Mouse (Mus musculus) CH12.LX (cell line): ENCODE results near the gene Pold1. TPM values are rescaled to one million over a fixed set of nuclear protein-coding genes. Genes with fewer than 3 reads are reported as not detected.

Experiments used
- DNase-seq: peaks from one replicate; pipeline ENCODE4 v3.0.0-alpha.2; 2013; ENCODE audit errors: extremely low read depth
- H3K27ac ChIP-seq: 2 replicates; pipeline ENCODE4 v1.5.1; 2012; ENCODE audit warnings: low read depth, mild to moderate bottlenecking, control low read depth, moderate library complexity; ENCODE audit not compliant: insufficient read depth
- H3K27me3 ChIP-seq: replicated peaks from 2 replicates; pipeline ENCODE3; 2012; ENCODE audit warnings: inconsistent platforms
- H3K36me3 ChIP-seq, 2 experiments: replicated peaks in 1 of 2; 2 replicates each; pipeline versions ENCODE3 to v1.6.1; 2012; ENCODE audit warnings: inconsistent platforms in 1 of 2, low read length in 1 of 2, mild to moderate bottlenecking in 1 of 2, mixed read lengths in 1 of 2, moderate library complexity in 1 of 2; ENCODE audit not compliant: control insufficient read depth in 1 of 2, insufficient read depth in 1 of 2
- H3K4me1 ChIP-seq, 2 experiments: 2 replicates each; pipeline ENCODE4 v1.6.1; 2012; ENCODE audit warnings: inconsistent platforms in 1 of 2, moderate library complexity in 1 of 2; ENCODE audit not compliant: insufficient read depth in 2 of 2, control insufficient read depth in 1 of 2
- H3K4me2 ChIP-seq: 2 replicates; pipeline ENCODE4 v1.6.1; 2012; ENCODE audit warnings: low read depth, mild to moderate bottlenecking, control low read depth; ENCODE audit not compliant: poor library complexity, insufficient read depth, severe bottlenecking
- H3K4me3 ChIP-seq, 3 experiments: fragments of 150-350 bp in 1 of 3; sonication (generic) in 1 of 3; replicated peaks in 1 of 3; 2 replicates each; pipeline versions ENCODE3 to v1.5.1; 2011 to 2012; ENCODE audit warnings: low read depth in 2 of 3, low read length in 2 of 3, mild to moderate bottlenecking in 2 of 3, moderate library complexity in 2 of 3, control low read depth in 1 of 3, improper control_type of control experiment in 1 of 3, inconsistent platforms in 1 of 3, mixed read lengths in 1 of 3; ENCODE audit not compliant: poor library complexity in 1 of 3
- H3K79me2 ChIP-seq: replicated peaks from 2 replicates; pipeline ENCODE4 v1.6.1; 2012; ENCODE audit warnings: mild to moderate bottlenecking, moderate library complexity; ENCODE audit not compliant: control insufficient read depth, poor library complexity, insufficient read depth, severe bottlenecking; ENCODE audit errors: extremely low read depth
- H3K9ac ChIP-seq: 2 replicates; pipeline ENCODE4 v1.6.1; 2012; ENCODE audit warnings: low read depth, mild to moderate bottlenecking, control low read depth, moderate library complexity; ENCODE audit not compliant: insufficient read depth
- H3K9me3 ChIP-seq: replicated peaks from 2 replicates; pipeline ENCODE3; 2012; ENCODE audit warnings: low read length, inconsistent platforms, mixed read lengths
- BHLHE40 ChIP-seq: IDR thresholded peaks from 2 replicates; pipeline ENCODE4 v1.6.1; 2011; ENCODE audit warnings: mild to moderate bottlenecking, low read depth, low read length, improper control_type of control experiment
- CHD1 ChIP-seq: IDR thresholded peaks from 2 replicates; pipeline ENCODE4 v1.6.1; 2012; ENCODE audit warnings: low read depth, low read length, improper control_type of control experiment, inconsistent platforms
- CHD2 ChIP-seq: IDR thresholded peaks from 2 replicates; pipeline ENCODE4 v1.6.1; 2011; ENCODE audit warnings: low read length, improper control_type of control experiment
- CTCF ChIP-seq, 2 experiments: IDR thresholded peaks in 1 of 2; conservative IDR thresholded peaks in 1 of 2; 2 replicates each; pipeline ENCODE4 v1.5.1; 2011 to 2012; ENCODE audit warnings: low read depth in 2 of 2, low read length in 2 of 2, improper control_type of control experiment in 1 of 2, inconsistent platforms in 1 of 2, mild to moderate bottlenecking in 1 of 2, moderate library complexity in 1 of 2
- E2F4 ChIP-seq: IDR thresholded peaks from 2 replicates; pipeline ENCODE4 v1.6.1; 2011; ENCODE audit warnings: low read depth, low read length, improper control_type of control experiment; ENCODE audit not compliant: insufficient replicate concordance
- EP300 ChIP-seq: IDR thresholded peaks from 2 replicates; pipeline ENCODE4 v1.6.1; 2011; ENCODE audit warnings: low read length, improper control_type of control experiment
- ETS1 ChIP-seq: conservative IDR thresholded peaks from 2 replicates; pipeline ENCODE4 v1.6.1; 2012; ENCODE audit warnings: low read depth, mild to moderate bottlenecking, inconsistent platforms, low read length, improper control_type of control experiment, moderate library complexity
- HCFC1 ChIP-seq: IDR thresholded peaks from 2 replicates; pipeline ENCODE4 v1.6.1; 2012; ENCODE audit warnings: low read depth, mild to moderate bottlenecking, inconsistent platforms, low read length, improper control_type of control experiment
- IRF4 ChIP-seq: IDR thresholded peaks from 2 replicates; pipeline ENCODE4 v1.6.1; 2014; ENCODE audit warnings: low read depth, mild to moderate bottlenecking, inconsistent platforms, low read length, improper control_type of control experiment
- JUND ChIP-seq: conservative IDR thresholded peaks from 2 replicates; pipeline ENCODE4 v1.6.1; 2011; ENCODE audit warnings: low read depth, low read length, improper control_type of control experiment
- KAT2A ChIP-seq: IDR thresholded peaks from 2 replicates; pipeline ENCODE4 v1.6.1; 2012; ENCODE audit warnings: low read length, improper control_type of control experiment, inconsistent platforms; ENCODE audit not compliant: insufficient replicate concordance
- MAFK ChIP-seq: IDR thresholded peaks from 2 replicates; pipeline ENCODE4 v1.6.1; 2011; ENCODE audit warnings: low read length, improper control_type of control experiment; ENCODE audit not compliant: insufficient replicate concordance
- MAX ChIP-seq: IDR thresholded peaks from 2 replicates; pipeline ENCODE4 v1.6.1; 2011; ENCODE audit warnings: low read length, improper control_type of control experiment
- MAZ ChIP-seq: IDR thresholded peaks from 2 replicates; pipeline ENCODE4 v1.6.1; 2012; ENCODE audit warnings: low read depth, mild to moderate bottlenecking, inconsistent platforms, low read length, improper control_type of control experiment, moderate library complexity
- MEF2A ChIP-seq: IDR thresholded peaks from 2 replicates; pipeline ENCODE4 v1.6.1; 2014; ENCODE audit warnings: low read depth, mild to moderate bottlenecking, inconsistent platforms, low read length, improper control_type of control experiment, borderline replicate concordance
- MXI1 ChIP-seq: IDR thresholded peaks from 2 replicates; pipeline ENCODE4 v1.6.1; 2011; ENCODE audit warnings: mild to moderate bottlenecking, low read depth, low read length, improper control_type of control experiment
- MYC ChIP-seq: IDR thresholded peaks from 2 replicates; pipeline ENCODE4 v1.6.1; 2011; ENCODE audit warnings: low read depth, mild to moderate bottlenecking, improper control_type of control experiment, low read length
- NELFE ChIP-seq: IDR thresholded peaks from 2 replicates; pipeline ENCODE4 v1.6.1; 2011; ENCODE audit warnings: low read depth, low read length, improper control_type of control experiment
- NRF1 ChIP-seq: IDR thresholded peaks from 2 replicates; pipeline ENCODE4 v1.6.1; 2014; ENCODE audit warnings: low read depth, mild to moderate bottlenecking, inconsistent platforms, low read length, improper control_type of control experiment, moderate library complexity
- PAX5 ChIP-seq: IDR thresholded peaks from 2 replicates; pipeline ENCODE4 v1.6.1; 2012; ENCODE audit warnings: low read length, inconsistent platforms, mixed read lengths
- POLR2A ChIP-seq: IDR thresholded peaks from 2 replicates; pipeline ENCODE4 v1.6.1; 2011; ENCODE audit warnings: low read depth, mild to moderate bottlenecking, improper control_type of control experiment, low read length
- POLR2AphosphoS2 ChIP-seq: IDR thresholded peaks from 2 replicates; pipeline ENCODE4 v1.6.1; 2011; ENCODE audit warnings: low read depth, low read length, improper control_type of control experiment
- RCOR1 ChIP-seq: conservative IDR thresholded peaks from 2 replicates; pipeline ENCODE4 v1.6.1; 2012; ENCODE audit warnings: low read depth, mild to moderate bottlenecking, inconsistent platforms, low read length, improper control_type of control experiment
- SIN3A ChIP-seq: IDR thresholded peaks from 2 replicates; pipeline ENCODE4 v1.6.1; 2012; ENCODE audit warnings: low read length, improper control_type of control experiment, inconsistent platforms
- TBP ChIP-seq: conservative IDR thresholded peaks from 2 replicates; pipeline ENCODE4 v1.6.1; 2011; ENCODE audit warnings: low read depth, low read length, improper control_type of control experiment
- TCF12 ChIP-seq: IDR thresholded peaks from 2 replicates; pipeline ENCODE4 v1.6.1; 2014; ENCODE audit warnings: low read depth, mild to moderate bottlenecking, inconsistent platforms, low read length, improper control_type of control experiment
- UBTF ChIP-seq: IDR thresholded peaks from 2 replicates; pipeline ENCODE4 v1.6.1; 2012; ENCODE audit warnings: low read depth, mild to moderate bottlenecking, inconsistent platforms, low read length, improper control_type of control experiment, moderate library complexity
- USF1 ChIP-seq: IDR thresholded peaks from 2 replicates; pipeline ENCODE4 v1.6.1; 2014; ENCODE audit warnings: low read depth, mild to moderate bottlenecking, inconsistent platforms, low read length, improper control_type of control experiment
- USF2 ChIP-seq: conservative IDR thresholded peaks from 2 replicates; pipeline ENCODE4 v1.6.1; 2011; ENCODE audit warnings: low read depth, low read length, improper control_type of control experiment
- ZC3H11A ChIP-seq: IDR thresholded peaks from 2 replicates; pipeline ENCODE4 v1.6.1; 2012; ENCODE audit warnings: low read depth, mild to moderate bottlenecking, inconsistent platforms, low read length, improper control_type of control experiment
- ZKSCAN1 ChIP-seq: IDR thresholded peaks from 2 replicates; pipeline ENCODE4 v1.6.1; 2012; ENCODE audit warnings: low read depth, inconsistent platforms, low read length, improper control_type of control experiment, borderline replicate concordance
- ZMIZ1 ChIP-seq: IDR thresholded peaks from 2 replicates; pipeline ENCODE4 v1.6.1; 2012; ENCODE audit warnings: low read depth, mild to moderate bottlenecking, inconsistent platforms, low read length, improper control_type of control experiment
- dilution Hi-C: fragments of 300-500 bp; cut with MboI; formaldehyde crosslinking; loops from 2 replicates; pipeline ENCODE4 v1.14.3; 2020; ENCODE audit warnings: low sequenced_read_pairs; ENCODE audit not compliant: extremely low pct_unique_long_range_greater_than_20kb, extremely low pct_ligation_motif_present
- in situ Hi-C: fragments of 300-500 bp; cut with MboI; formaldehyde crosslinking; loops from 3 replicates; pipeline ENCODE4 v1.14.3; 2019; ENCODE audit warnings: low sequenced_read_pairs, low pct_ligation_motif_present, low pct_unique_long_range_greater_than_20kb, mixed read lengths
- polyA plus RNA-seq: library from polyadenylated mRNA; unstranded; fragments of >175 nt; gene quantifications from 2 replicates; pipeline ENCODE4 v1.2.1, GENCODE M21; 2012; ENCODE audit warnings: low read depth; ENCODE audit not compliant: insufficient read length
- total RNA-seq, 2 experiments: library from RNA; depleted of rRNA; stranded (reverse); fragments of 300-350 nt in 1 of 2; fragments of >200 nt in 1 of 2; gene quantifications; 2 replicates each; pipeline ENCODE4 v1.2.3; 2012 to 2014

The Pold1 gene
- total and polyA plus RNA-seq, 3 experiments = 49.3 to 131 (median 67.6) TPM

DNA sequence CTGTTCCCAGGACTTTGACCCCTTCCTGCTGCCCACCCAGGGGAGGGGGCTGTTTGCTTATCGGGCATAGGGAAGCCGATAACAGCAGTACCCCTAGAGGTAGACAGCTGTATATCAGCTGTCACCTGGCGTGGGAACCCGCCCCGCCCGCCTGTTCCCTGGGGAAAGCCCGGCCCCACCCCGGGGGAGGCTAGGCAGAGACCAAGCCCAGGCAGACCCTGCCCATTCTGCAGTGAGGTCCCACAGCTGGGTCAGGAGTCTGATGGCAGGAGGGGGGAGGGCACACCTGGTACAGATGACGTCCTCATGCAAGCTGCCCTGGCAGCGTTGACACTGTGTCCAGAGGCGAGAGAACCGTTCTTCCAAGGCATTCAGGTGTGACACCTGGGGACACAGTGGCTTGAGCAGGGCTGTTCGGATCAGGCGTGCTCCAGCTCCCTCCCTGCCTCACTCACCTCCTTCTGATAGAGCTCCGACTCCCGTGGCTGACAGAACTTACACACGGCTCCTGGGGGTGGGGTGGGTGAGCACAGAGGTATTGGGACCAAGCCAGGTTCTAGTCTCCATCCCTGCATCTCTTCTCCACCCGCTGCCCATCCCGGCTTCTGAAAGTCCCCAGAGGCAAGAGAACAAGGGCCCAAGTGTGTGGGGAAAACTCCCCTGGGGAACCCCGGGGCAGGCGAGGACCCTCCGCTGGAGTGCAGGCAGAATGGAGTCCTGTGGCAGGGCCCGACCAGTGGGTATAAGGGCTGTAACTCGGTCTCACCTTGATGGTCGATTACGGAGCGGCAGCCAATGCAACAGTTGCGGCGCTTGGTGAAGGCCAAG lies 15.5 kb downstream of the Pold1 start (continued):
- TF ChIP-seq KAT2A = 0 out of 2 replicates have a peak, but pooled peaks have one; percentile 41
- peak; percentile 68 for TF ChIP-seq BHLHE40
- TF ChIP-seq ETS1 = peak; percentile 93
- TF ChIP-seq MAFK = 0 out of 2 replicates have a peak, but pooled peaks have one; percentile 16
- TF ChIP-seq CTCF (conservative IDR thresholded peaks at IDR 0.05 in 1 of 2, IDR thresholded peaks at IDR 0.05 in 1 of 2; ENCODE audit: low read depth in 2 of 2, low read length in 2 of 2) = peak in 1 of 2 experiments; percentile 20; a peak in 2 of 4 replicates
- peak; percentile 69 for TF ChIP-seq CHD2
- no peak for TF ChIP-seq E2F4

DNA sequence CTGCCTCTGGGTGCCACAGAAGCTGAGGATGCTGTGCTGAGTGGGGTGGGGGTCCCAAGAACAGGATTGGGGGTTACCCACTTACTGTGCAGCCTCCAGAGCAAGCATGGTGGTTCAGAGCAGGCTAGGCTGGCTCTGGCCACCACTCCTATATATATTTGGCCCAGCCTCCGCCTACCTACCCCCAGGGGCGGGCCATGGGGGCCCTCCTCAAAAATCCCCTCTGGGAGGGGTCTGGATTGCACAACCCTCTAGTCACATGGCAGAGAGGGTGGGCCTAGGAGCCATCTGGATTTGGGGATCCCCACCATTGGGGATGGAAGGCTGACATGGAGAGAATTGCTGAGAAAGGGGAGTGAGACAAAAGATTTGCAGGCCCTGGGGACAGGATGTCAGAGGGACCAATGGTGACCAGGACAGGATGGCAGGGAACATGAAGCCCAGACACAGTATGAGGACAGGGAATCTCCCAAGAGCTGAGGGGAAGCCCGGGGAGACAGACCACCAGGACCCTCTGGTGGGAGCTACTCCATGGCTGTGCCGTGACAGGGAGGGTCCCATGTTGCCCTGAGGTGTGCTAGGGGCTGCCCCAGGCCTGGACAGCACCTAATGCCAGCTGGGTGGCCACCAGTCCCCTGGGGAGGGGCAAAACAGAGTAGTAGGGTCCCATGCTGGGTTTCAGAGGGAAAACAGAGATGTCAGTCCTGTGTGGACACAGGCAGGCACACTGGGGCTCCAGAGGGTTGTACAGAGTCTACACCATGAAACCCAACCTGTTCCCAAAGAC lies 16.5 kb downstream of the Pold1 start, which contains the start of gene Spib:
Spib (minus strand) TSS at position 126 of the 787 bp plus-strand sequence.
- dilution Hi-C loops (no loop called here), in situ Hi-C loops (no loop called here)
- Histone ChIP-seq H3K27ac (peak within 1 kb of the TSS; percentile 98), H3K27me3 (no peaks in the 10 kb centered on the region), H3K36me3 (peaks cover 31 to 68% of the 10 kb centered on the region in 2 experiments), H3K4me2 (peak within 1 kb of the TSS; percentile 52), H3K79me2 (peaks cover 10% of the 10 kb centered on the region), H3K9me3 (no peaks in the 10 kb centered on the region), H3K4me3 (peak within 1 kb of the TSS; percentile 65 to 77 (median 72)), H3K4me1 (peaks cover 48 to 57% of the 10 kb centered on the region in 2 experiments), H3K9ac (peak within 1 kb of the TSS; percentile 77)
- DNase-seq = peak; percentile 75
- peak; percentile 35; the same call in 1 of the 2 replicates for TF ChIP-seq USF2
- TF ChIP-seq POLR2A = peak; percentile 95
- TF ChIP-seq MXI1 = peak; percentile 51
- no peak for TF ChIP-seq ZKSCAN1
- TF ChIP-seq JUND = no peak
- no peak for TF ChIP-seq E2F4
- no peak for TF ChIP-seq UBTF
- TF ChIP-seq USF1 = peak; percentile 78
- TF ChIP-seq HCFC1 = no peak
- TF ChIP-seq MAX = 0 out of 2 replicates have a peak, but pooled peaks have one; percentile 35
- TF ChIP-seq NELFE = peak; percentile 97
- TF ChIP-seq TCF12 = peak; percentile 91; the same call in 1 of the 2 replicates
- peak; percentile 81; the same call in 1 of the 2 replicates for TF ChIP-seq POLR2AphosphoS2
- TF ChIP-seq BHLHE40 = peak; percentile 60; the same call in 1 of the 2 replicates
- TF ChIP-seq ZMIZ1 = peak; percentile 98
- no peak for TF ChIP-seq IRF4
- TF ChIP-seq CTCF (conservative IDR thresholded peaks at IDR 0.05 in 1 of 2, IDR thresholded peaks at IDR 0.05 in 1 of 2; ENCODE audit: low read depth in 2 of 2, low read length in 2 of 2) = no peak
- TF ChIP-seq EP300 = peak; percentile 51; the same call in 1 of the 2 replicates
- TF ChIP-seq TBP = peak; percentile 95
- TF ChIP-seq RCOR1 = 0 out of 2 replicates have a peak, but pooled peaks have one; percentile 15
- TF ChIP-seq CHD1 = no peak
- peak; percentile 49; the same call in 1 of the 2 replicates for TF ChIP-seq CHD2
- TF ChIP-seq NRF1 = no peak; the same call in 1 of the 2 replicates
- no peak for TF ChIP-seq ZC3H11A
- TF ChIP-seq MEF2A = no peak; the same call in 1 of the 2 replicates
- TF ChIP-seq PAX5 = no peak
- peak; percentile 93 for TF ChIP-seq MAZ
- TF ChIP-seq SIN3A = 0 out of 2 replicates have a peak, but pooled peaks have one; percentile 31
- TF ChIP-seq ETS1 = peak; percentile 88
- peak; percentile 61; the same call in 1 of the 2 replicates for TF ChIP-seq MYC
